Mouse (Mus musculus): ENCODE measurements at regions not wholly inside any gene's neighbourhood (a gene's known extent, or its start where the extent isn't known, plus 50 kb on each side); places are given as distances from the start of the nearest gene placed in this dataset.
A peak's percentile ranks its signal among the peaks of the same experiment; 100 is the strongest.

GRCm38 (mm10) chr6:59488386-59488785 is 62.3 kb upstream of the Gprin3 start:
- ATAC-seq = no peak
- H3K27ac ChIP-seq (ENCODE audit: low read length) = no peak overlapping the region
- no peaks in the 10 kb centered on the region for H3K27me3 ChIP-seq (replicated peaks; ENCODE audit: control insufficient read depth, insufficient read depth, low read length)
- no peaks in the 10 kb centered on the region for H3K4me1 ChIP-seq (ENCODE audit: control insufficient read depth, insufficient read depth, low read length)
- WGBS = 53% methylated on average over 1 of the region's 1 CpGs
- no peaks in the 10 kb centered on the region for H3K36me3 ChIP-seq (ENCODE audit: control insufficient read depth, insufficient read depth, low read length)
- no peak overlapping the region for H3K4me3 ChIP-seq (ENCODE audit: low read length)
- no peaks in the 10 kb centered on the region for H3K9me3 ChIP-seq (ENCODE audit: control insufficient read depth, low read length)
- no peak overlapping the region for H3K9ac ChIP-seq (ENCODE audit: low read depth, low read length)
- H3K4me2 ChIP-seq (ENCODE audit: low read depth, low read length) = no peak overlapping the region

- Histone ChIP-seq H3K9ac (ENCODE audit: low read depth, low read length) (no peak overlapping the region), H3K4me3 (ENCODE audit: low read length) (no peak overlapping the region), H3K27me3 (replicated peaks; ENCODE audit: control insufficient read depth, insufficient read depth, low read length) (no peaks in the 10 kb centered on the region), H3K36me3 (ENCODE audit: control insufficient read depth, insufficient read depth, low read length) (no peaks in the 10 kb centered on the region), H3K9me3 (ENCODE audit: control insufficient read depth, low read length) (no peaks in the 10 kb centered on the region), H3K4me1 (ENCODE audit: control insufficient read depth, insufficient read depth, low read length) (no peaks in the 10 kb centered on the region), H3K4me2 (ENCODE audit: low read depth, low read length) (no peak overlapping the region), H3K27ac (ENCODE audit: low read length) (no peak overlapping the region)
- ATAC-seq = no peak
- WGBS = 88% methylated on average over 3 of the region's 3 CpGs
These were observed 57.9 kb upstream of the Gprin3 start for GRCm38 (mm10) chr6:59484004-59484403.

- Histone ChIP-seq H3K4me1 (ENCODE audit: control insufficient read depth, insufficient read depth, low read length) (no peaks in the 10 kb centered on the region), H3K36me3 (ENCODE audit: control insufficient read depth, insufficient read depth, low read length) (no peaks in the 10 kb centered on the region), H3K9me3 (ENCODE audit: control insufficient read depth, low read length) (no peaks in the 10 kb centered on the region), H3K27me3 (replicated peaks; ENCODE audit: control insufficient read depth, insufficient read depth, low read length) (no peaks in the 10 kb centered on the region), H3K9ac (ENCODE audit: low read depth, low read length) (no peak overlapping the region), H3K4me2 (ENCODE audit: low read depth, low read length) (no peak overlapping the region), H3K27ac (ENCODE audit: low read length) (no peak overlapping the region), H3K4me3 (ENCODE audit: low read length) (no peak overlapping the region)
- WGBS = 13% methylated on average over 3 of the region's 3 CpGs
- ATAC-seq = peak; percentile 86
These were observed 57.5 kb upstream of the Gprin3 start for GRCm38 (mm10) chr6:59483587-59483986.
